Mouse (Mus musculus) right cerebral cortex, postnatal 25 days (tissue): ENCODE measurements around the gene Fbxw9.
A peak's percentile ranks its signal among the peaks of the same experiment; 100 is the strongest.

Source experiments
- DNase-seq: peaks from one replicate; pipeline ENCODE4 v3.0.0; 2022

Gene Fbxw9

GRCm38 (mm10) chr8:85059879-85060616 is at the start of gene Fbxw9:
Gene Fbxw9 (plus strand): TSS chr8:85060055.
- DNase-seq: peak; percentile 89

DNA sequence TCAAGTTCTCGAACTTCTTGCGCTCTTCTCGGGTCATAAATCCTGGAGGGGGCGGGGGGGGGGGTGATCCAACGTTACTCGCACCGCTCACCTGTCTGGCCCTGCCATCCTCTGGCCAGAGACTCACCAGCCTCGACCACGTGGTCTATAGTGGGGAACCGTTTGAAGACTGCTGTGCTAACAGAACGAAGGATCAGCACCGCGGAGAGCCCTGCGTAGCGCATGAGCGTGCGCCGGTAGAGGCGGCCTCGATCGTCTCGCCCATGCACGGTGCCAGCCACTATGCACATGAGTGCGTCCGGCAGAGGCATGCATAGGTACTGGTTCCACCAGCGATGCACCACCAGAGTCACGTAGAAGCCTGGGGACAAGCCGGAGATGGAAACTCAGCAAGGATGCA is 48.6 kb upstream of the Fbxw9 start:
- DNase-seq: no peak

GRCm38 (mm10) chr8:85013230-85013840 is 46.5 kb upstream of the Fbxw9 start:
- peak; percentile 76 for DNase-seq

GRCm38 (mm10) chr8:85014431-85014830 is 45.4 kb upstream of the Fbxw9 start, which contains the start of gene Best2:
Gene Best2 (minus strand): TSS chr8:85014531.
- no peak for DNase-seq

DNA sequence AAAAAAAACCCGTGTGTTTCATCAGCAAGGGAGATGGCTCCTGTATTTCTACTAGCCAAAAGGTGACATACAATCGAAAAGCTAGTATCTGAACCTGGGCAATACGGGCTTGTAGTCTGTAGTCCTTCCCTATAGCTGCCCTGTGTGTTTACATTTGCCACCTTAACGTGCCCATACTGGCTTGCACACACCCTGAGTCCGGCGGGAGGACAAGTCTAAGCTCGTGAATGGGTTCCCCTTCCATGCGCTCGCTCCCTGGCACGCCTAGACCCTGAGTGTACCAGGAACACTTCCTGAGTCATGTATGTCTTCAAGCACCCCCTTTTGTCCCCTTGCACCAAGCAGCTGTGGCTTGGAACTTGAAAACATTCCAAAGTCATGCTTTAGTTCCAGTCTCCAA is 43.1 kb upstream of the Fbxw9 start:
- DNase-seq: no peak

DNA sequence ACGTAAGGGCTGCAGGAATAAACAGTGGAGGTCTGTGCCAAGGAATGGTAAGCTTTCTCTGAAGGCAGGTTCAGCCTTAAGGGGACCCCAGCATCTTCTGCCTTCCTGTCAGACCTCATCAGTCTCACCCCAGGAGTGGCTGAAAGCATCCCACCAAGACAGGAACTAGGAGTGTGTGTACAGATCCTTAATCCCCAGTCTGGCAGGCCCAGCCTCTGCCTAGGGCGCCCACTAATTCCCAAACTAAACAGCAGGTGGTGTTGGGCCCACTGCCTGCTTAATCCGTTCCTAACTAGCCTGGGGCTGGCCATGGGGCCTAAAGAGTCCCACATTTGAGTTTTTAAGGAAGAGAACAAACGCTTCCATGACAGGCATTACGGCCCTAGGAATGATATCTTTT is 42.6 kb upstream of the Fbxw9 start:
- no peak for DNase-seq

DNA sequence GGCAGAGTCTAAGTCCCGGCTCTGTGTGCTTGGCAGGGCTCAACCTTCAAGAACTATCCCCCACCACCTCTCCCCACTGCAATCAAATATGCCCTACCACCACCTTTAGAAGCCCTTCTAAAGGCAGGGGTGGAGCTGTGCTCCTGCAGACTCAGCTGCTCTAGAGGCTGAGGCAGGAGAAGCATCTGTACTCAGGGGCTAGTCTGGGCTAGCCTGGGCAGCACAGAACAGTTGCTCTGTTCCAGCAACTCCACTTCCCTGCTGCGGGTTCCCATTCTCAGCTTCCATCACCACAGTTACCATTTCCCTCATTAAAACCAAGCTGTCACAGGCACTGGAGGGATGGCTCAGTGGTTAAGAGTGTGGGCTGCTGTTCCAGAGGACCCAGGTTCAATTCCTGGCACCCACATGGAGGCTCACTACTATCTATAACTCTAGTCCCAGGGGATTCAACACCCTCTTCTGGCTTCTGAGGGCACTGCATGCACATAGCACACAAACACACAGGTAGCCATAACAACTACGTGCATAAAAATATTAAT is 38.3 kb upstream of the Fbxw9 start:
- DNase-seq: no peak

- no peak for DNase-seq
These were observed 36.0 kb upstream of the Fbxw9 start for GRCm38 (mm10) chr8:85023846-85024245.

DNA sequence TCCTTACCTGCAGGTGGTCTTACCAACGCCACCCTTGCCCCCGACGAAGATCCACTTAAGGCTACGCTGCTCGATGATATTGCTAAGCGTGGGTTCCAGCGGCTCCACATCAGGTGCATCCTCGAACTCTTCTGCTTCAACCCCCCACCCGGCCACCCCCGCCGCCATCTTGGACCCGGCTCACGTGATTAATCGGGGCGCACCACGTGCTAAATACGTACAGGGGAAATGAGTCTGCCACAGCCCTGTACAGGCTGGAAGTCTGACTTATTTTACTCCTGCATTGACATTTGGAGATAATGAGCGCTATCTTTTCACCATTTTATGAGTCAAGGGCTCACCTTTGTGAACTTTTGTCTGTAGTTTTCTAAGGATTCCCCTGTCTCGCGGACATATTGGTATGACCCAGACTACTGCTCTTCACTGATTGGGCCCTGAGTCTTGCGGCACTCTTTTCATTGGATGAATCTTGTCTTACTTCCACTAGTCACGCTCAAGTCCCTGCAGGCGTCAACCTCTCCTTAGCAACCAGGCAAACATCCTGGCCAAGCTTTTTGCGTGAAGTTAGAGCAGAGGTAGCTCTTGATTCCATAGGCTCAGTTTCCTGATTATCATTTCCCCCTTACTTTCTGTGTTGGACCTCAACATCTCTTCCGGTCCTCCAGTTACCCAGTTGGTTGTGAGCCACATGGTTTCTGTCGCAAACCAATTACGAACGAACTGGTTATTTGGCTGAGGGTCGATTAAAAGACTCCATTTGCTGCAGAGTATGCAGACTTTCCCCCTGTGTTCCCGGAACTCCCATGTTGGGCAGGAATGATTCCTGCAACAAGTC is 34.5 kb upstream of the Fbxw9 start, which contains the start of gene Asna1:
Asna1 (minus strand) TSS at position 184 of the 835 bp plus-strand sequence.
- peak; percentile 77 for DNase-seq

GRCm38 (mm10) chr8:85026670-85027515 is 33.0 kb upstream of the Fbxw9 start, which contains the start of gene Trir:
Gene Trir (plus strand): TSS chr8:85026823.
- DNase-seq: peak; percentile 94

DNA sequence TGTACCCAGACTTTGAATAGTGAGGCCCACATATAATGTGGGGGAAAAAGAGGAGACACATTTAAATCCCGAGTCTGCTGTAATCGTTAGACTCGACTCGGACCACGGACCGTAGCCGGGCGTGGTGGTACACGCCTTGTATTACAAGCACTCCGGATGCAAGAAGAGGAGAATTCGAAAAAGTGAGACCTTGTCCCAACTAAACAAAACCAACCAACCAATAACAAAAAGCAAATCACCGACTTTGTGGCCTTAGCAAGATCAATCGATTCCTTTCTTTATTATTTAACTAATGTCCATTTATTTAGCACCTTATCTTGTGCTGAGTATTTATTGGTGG is 32.4 kb upstream of the Fbxw9 start:
- no peak for DNase-seq

DNA sequence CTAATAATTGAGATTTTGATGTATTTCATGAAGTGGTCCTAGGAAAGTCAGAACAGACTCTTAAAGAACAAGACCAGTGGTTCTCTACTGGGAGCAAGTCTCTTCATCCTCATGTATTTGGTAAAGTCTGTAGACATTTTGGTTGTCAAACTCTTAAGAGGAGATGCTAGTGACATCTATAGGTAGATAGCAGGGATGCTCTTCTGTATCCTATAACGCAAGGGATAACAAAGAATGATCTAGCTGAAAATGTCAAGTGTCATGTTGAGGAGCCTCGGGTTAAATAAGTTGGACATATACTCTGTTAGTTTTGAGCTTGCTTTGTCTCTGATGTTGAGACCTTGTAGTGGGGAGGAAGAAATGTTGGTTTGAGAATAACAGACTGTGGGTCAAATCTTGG is 31.9 kb upstream of the Fbxw9 start:
- no peak for DNase-seq

GRCm38 (mm10) chr8:85029271-85029670 is 30.6 kb upstream of the Fbxw9 start:
- no peak for DNase-seq

GRCm38 (mm10) chr8:85032622-85033311 is 27.1 kb upstream of the Fbxw9 start:
- no peak for DNase-seq

DNA sequence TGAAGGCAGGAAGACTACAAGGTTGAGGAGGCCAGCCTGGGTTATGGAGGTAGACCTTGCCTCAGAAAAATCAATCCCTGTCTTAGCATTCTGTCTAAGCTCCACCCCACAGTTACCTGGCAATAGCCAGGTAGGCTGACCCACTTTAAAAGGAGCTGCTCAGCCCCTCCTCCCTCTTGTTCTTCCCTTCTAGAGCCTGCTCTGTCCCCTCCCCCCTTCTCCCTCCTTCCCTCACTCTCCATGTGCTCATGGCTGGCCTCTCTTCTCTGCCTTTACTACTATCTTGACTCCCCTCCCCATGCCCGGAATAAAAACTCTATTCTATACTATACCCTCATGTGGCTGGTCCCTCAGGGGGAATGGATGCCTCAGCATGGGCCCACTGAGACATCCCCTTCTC is 26.0 kb upstream of the Fbxw9 start:
- no peak for DNase-seq

DNA sequence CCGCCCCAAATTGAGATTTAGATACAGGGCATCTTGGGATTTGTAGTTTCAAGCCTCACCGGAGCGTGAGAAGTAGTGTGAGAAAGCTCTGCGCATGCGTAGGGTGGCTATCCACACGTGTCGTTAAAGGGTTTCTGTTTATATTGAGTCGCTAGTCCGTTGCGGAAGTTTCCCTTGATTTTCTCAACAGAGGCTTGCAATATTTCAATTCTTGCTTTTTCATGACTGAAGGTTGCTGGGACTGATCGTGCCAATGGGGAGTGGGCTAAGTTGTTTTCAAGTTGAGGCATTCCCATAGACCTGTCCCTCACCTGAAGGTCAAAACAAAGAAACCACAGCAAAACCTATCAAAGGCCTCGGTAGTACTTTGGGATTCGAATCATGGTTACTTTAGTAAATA is 25.1 kb upstream of the Fbxw9 start:
- peak; percentile 51 for DNase-seq

DNA sequence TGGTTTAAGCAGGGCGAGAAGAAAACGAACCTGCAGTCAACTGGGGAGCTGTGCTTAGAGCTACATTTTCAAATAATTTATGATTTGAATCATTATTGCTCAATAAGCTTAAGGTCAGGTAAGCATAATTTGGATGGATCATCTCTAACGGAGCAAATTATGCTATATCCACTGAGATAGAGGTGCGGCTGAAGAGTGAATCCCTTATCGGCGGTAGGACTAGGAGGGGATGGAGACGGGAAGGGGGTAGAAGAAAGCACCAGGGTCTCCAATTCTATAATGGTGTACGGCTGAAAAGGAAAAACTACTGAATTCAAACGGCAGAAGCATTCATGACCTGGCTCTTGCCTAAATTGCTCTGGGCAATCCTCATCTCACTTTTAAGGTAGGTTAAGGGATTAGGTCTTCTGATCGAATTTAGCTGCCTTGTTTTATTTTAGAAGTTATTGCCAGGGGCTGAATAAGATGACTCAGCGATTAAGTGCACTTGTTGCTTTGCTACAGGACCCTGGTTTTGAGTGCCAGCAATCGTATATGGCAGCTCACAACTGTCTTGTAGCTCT is 24.6 kb upstream of the Fbxw9 start:
- DNase-seq: no peak

GRCm38 (mm10) chr8:85035728-85036310 is 24.0 kb upstream of the Fbxw9 start:
- no peak for DNase-seq

- DNase-seq: no peak
These were observed 23.5 kb upstream of the Fbxw9 start for GRCm38 (mm10) chr8:85036381-85036717.

GRCm38 (mm10) chr8:85036718-85037365 is 23.0 kb upstream of the Fbxw9 start, which contains the start of gene Tnpo2:
Gene Tnpo2 (plus strand): TSS chr8:85036915.
- peak; percentile 88 for DNase-seq

DNA sequence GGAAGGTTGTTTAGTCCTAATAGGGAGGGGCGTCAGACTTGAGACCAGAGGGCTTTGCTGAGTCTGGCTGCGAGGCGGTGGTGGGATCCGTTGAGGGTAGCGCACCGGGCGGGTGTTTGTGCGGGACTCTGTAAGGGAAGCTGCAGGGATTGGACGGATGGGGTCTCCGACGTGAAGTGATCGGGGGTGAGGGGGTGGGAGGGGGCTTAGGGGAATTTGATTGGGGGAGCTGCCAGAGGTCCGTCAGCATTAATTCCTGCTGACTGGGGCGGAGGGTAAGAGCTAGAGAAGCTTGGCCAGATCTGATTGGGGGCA is 22.5 kb upstream of the Fbxw9 start:
- DNase-seq: no peak
